Comparison of ENCODE assay signal across 38 mouse cellular contexts in genomic region chr10:40575912-40576634, GRCm38 (mm10). TPM values are rescaled to one million over a fixed set of nuclear protein-coding genes. Genes with fewer than 3 reads are reported as not detected.
DNase-seq lines count a peak whose midpoint lies in the region; ATAC-seq and TF ChIP-seq lines count a peak whose summit lies in the region.
"Had no signal": no experiment of that assay in that cellular context is flagged by ENCODE, and none has a peak within 500 bp of the region (broad histone marks: within the 10 kb centered on the region; RNA-seq: fewer than 3 reads in every experiment).

No protein-coding gene starts in this region.

- H3K4me2 ChIP-seq in lung, postnatal 0 days (replicated peaks; ENCODE audit: low read depth, low read length), result no peak overlapping the region
- H3K4me2 ChIP-seq in midbrain, embryonic 14.5 days (ENCODE audit: low read length), result no peak overlapping the region
- H3K4me2 ChIP-seq: embryonic facial prominence, embryonic 12.5 days; heart, embryonic 13.5 days; intestine, embryonic 15.5 days; midbrain, embryonic 12.5 days had no signal

- WGBS in lung, postnatal 0 days, result 76% methylated on average over 7 of the region's 7 CpGs
- WGBS in midbrain, embryonic 14.5 days, result 93% methylated on average over 7 of the region's 7 CpGs

- ATAC-seq in lung, postnatal 0 days, result no peak
- peak; percentile 99 for ATAC-seq in granulocyte monocyte progenitor cell, adult 5-6 weeks (replicated peaks; ENCODE audit: poor library complexity, severe bottlenecking)
- ATAC-seq in monocyte, adult 5-6 weeks (replicated peaks; ENCODE audit: insufficient number of reproducible peaks, low FRiP score, low TSS enrichment, poor library complexity, severe bottlenecking), result peak; percentile 66
- no peak for ATAC-seq in midbrain, embryonic 14.5 days (ENCODE audit: low FRiP score, low TSS enrichment)
- ATAC-seq: forebrain, embryonic 14.5 days; hindbrain, postnatal 0 days; intestine, embryonic 15.5 days had no signal

- no peak for TF ChIP-seq EP300 in lung, postnatal 0 days (IDR thresholded peaks at IDR 0.05)

- H3K27me3 ChIP-seq in lung, postnatal 0 days (replicated peaks; ENCODE audit: insufficient read depth, low read length), result no peaks in the 10 kb centered on the region
- no peaks in the 10 kb centered on the region for H3K27me3 ChIP-seq in midbrain, embryonic 14.5 days (ENCODE audit: control insufficient read depth, insufficient read depth, low read length)
- H3K27me3 ChIP-seq: embryonic facial prominence, embryonic 12.5 days; heart, embryonic 13.5 days; intestine, embryonic 15.5 days; midbrain, embryonic 12.5 days had no signal

- no peaks in the 10 kb centered on the region for H3K4me1 ChIP-seq in lung, postnatal 0 days (ENCODE audit: insufficient read depth, low read depth, low read length)
- no peaks in the 10 kb centered on the region for H3K4me1 ChIP-seq in midbrain, embryonic 14.5 days (ENCODE audit: control insufficient read depth, insufficient read depth, low read length)
- H3K4me1 ChIP-seq: embryonic facial prominence, embryonic 12.5 days; heart, embryonic 13.5 days; intestine, embryonic 15.5 days; midbrain, embryonic 12.5 days had no signal

- no peak overlapping the region for H3K9ac ChIP-seq in lung, postnatal 0 days (replicated peaks; ENCODE audit: low read depth)
- no peak overlapping the region for H3K9ac ChIP-seq in midbrain, embryonic 14.5 days (replicated peaks; ENCODE audit: low read length)
- H3K9ac ChIP-seq: embryonic facial prominence, embryonic 12.5 days; heart, embryonic 13.5 days; intestine, embryonic 15.5 days; midbrain, embryonic 12.5 days had no signal

- DNase-seq in lung, postnatal 0 days (ENCODE audit: low spot score), result peak; percentile 14
- DNase-seq in lung, postnatal 10 days, result no peak
- DNase-seq in cerebellum, postnatal 25 days, result no peak
- DNase-seq in left cerebral cortex, adult 2 months (ENCODE audit: extremely low spot score in 1 of 2, low spot score in 2 of 2), result no peak
- no peak for DNase-seq in midbrain, embryonic 14.5 days
- DNase-seq: adrenal gland, adult 8-10 months; cerebellum, adult 8-10 months; cerebellum, postnatal 36 days; embryo, embryonic 11 days; gastrocnemius, postnatal 14 days; heart, adult 18-20 months; heart, postnatal 10 days; kidney, adult 9 months; kidney, postnatal 10 days; retina, postnatal 1 day; right cerebral cortex, postnatal 25 days; thymus, postnatal 14 days had no signal

- intact Hi-C loops in left cerebral cortex, adult 2 months (cut with DNase I), result no loop called here

- no peaks in the 10 kb centered on the region for H3K36me3 ChIP-seq in lung, postnatal 0 days (ENCODE audit: insufficient read depth, low read length)
- H3K36me3 ChIP-seq in midbrain, embryonic 14.5 days (ENCODE audit: control insufficient read depth, insufficient read depth, low read length), result no peaks in the 10 kb centered on the region
- H3K36me3 ChIP-seq: embryonic facial prominence, embryonic 12.5 days; G1E; heart, embryonic 13.5 days; intestine, embryonic 15.5 days; midbrain, embryonic 12.5 days had no signal

- TF ChIP-seq CTCF in lung, postnatal 0 days (IDR thresholded peaks at IDR 0.05), result no peak
- no peak for TF ChIP-seq CTCF in left cerebral cortex, adult 2 months (IDR thresholded peaks at IDR 0.05)

- no peaks in the 10 kb centered on the region for H3K9me3 ChIP-seq in lung, postnatal 0 days (ENCODE audit: low read length)
- H3K9me3 ChIP-seq in midbrain, embryonic 14.5 days (ENCODE audit: control insufficient read depth, low read length), result no peaks in the 10 kb centered on the region
- H3K9me3 ChIP-seq: embryonic facial prominence, embryonic 12.5 days; G1E; intestine, embryonic 15.5 days; midbrain, embryonic 12.5 days had no signal

- no peak overlapping the region for H3K27ac ChIP-seq in lung, postnatal 0 days (ENCODE audit: low read length)
- H3K27ac ChIP-seq in left cerebral cortex, adult 2 months, result no peak overlapping the region
- H3K27ac ChIP-seq in midbrain, embryonic 14.5 days (replicated peaks; ENCODE audit: low read depth, low read length), result no peak overlapping the region
- H3K27ac ChIP-seq: embryonic facial prominence, embryonic 12.5 days; heart, embryonic 13.5 days; hindbrain, postnatal 0 days; intestine, embryonic 15.5 days; macrophage; midbrain, embryonic 12.5 days had no signal

- H3K4me3 ChIP-seq in lung, postnatal 0 days (ENCODE audit: low read depth, low read length), result no peak overlapping the region
- H3K4me3 ChIP-seq in left cerebral cortex, adult 2 months, result no peak overlapping the region
- no peak overlapping the region for H3K4me3 ChIP-seq in midbrain, embryonic 14.5 days (replicated peaks; ENCODE audit: low read depth, low read length)
- H3K4me3 ChIP-seq: embryonic facial prominence, embryonic 12.5 days; heart, embryonic 13.5 days; intestine, embryonic 15.5 days; midbrain, embryonic 12.5 days had no signal

RNA-seq across cellular contexts. Expression of gene Slc22a16, which starts 5.9 kb away (rescaled TPM):
- polyA plus RNA-seq in lung, postnatal 0 days (2015; fragmentation: Nextera tagmentation; extraction: Ambion mirVana), result not detected in 2 replicates
- not detected in 2 replicates for total RNA-seq in granulocyte monocyte progenitor cell, adult 5-6 weeks (2014; fragmentation: Nextera tagmentation)
- not detected in 2 replicates for total RNA-seq in granulocyte monocyte progenitor cell, adult 5-6 weeks (2017)
- not detected in 3 replicates for total RNA-seq in monocyte, adult 5-6 weeks (2017)
- not detected for total RNA-seq in left cerebral cortex, adult 2 months (2021)
- polyA plus RNA-seq in midbrain, embryonic 14.5 days (2014; fragmentation: Nextera tagmentation; extraction: Ambion mirVana), result not detected in 2 replicates
- total RNA-seq: adrenal gland, adult 8-10 months; adrenal gland, postnatal 4 days; G1E; gastrocnemius, postnatal 14 days; heart, adult 18-20 months; heart, postnatal 10 days; hindbrain, postnatal 0 days; left cerebral cortex, postnatal 14 days; liver, adult 2 months had no signal
- polyA plus RNA-seq: C2C12; embryonic facial prominence, embryonic 12.5 days; forebrain, embryonic 14.5 days; G1E; heart, embryonic 13.5 days; hindbrain, embryonic 11.5 days; hindbrain, postnatal 0 days; intestine, embryonic 15.5 days; large intestine, adult 2 months; limb, embryonic 11.5 days; liver, adult 2 months; liver, embryonic 16.5 days; lung, embryonic 16.5 days; macrophage; midbrain, embryonic 12.5 days; neural tube, embryonic 14.5 days; stomach, embryonic 16.5 days had no signal

RNA-seq across cellular contexts. Expression of gene Ddo, which starts 53.7 kb away (rescaled TPM):
- 5.0 and 5.5 TPM in 2 replicates for polyA plus RNA-seq in lung, postnatal 0 days (2015; fragmentation: Nextera tagmentation; extraction: Ambion mirVana)
- not detected in 2 replicates for total RNA-seq in granulocyte monocyte progenitor cell, adult 5-6 weeks (2014; fragmentation: Nextera tagmentation)
- total RNA-seq in granulocyte monocyte progenitor cell, adult 5-6 weeks (2017), result not detected in 2 replicates
- total RNA-seq in monocyte, adult 5-6 weeks (2017), result not detected in 3 replicates
- 10 to 100 TPM; 12.9 to 13.5 TPM for total RNA-seq in left cerebral cortex, adult 2 months (2021)
- polyA plus RNA-seq in midbrain, embryonic 14.5 days (2014; fragmentation: Nextera tagmentation; extraction: Ambion mirVana), result 0.45 and 0.57 TPM in 2 replicates
- polyA plus RNA-seq: C2C12, G1E, macrophage had no signal

Comparison
In these comparisons a context has a peak if more than half of its experiments do, and no peak if none do; other contexts are left out.
1. ATAC-seq: peak in granulocyte monocyte progenitor cell, adult 5-6 weeks (single experiment) and monocyte, adult 5-6 weeks (single experiment); none in lung, postnatal 0 days (single experiment) and midbrain, embryonic 14.5 days (single experiment).
2. RNA of gene Ddo, which starts 53.7 kb away (total RNA-seq): 12.9 to 13.5 TPM in left cerebral cortex, adult 2 months; not detected in granulocyte monocyte progenitor cell, adult 5-6 weeks and not detected in monocyte, adult 5-6 weeks; every median in the first group is over 10 times any median in the second.